Mouse (Mus musculus) spleen, adult 2 months (tissue): ENCODE results near the gene D430019H16Rik.

Experiments
- CTCF ChIP-seq: fragments of 200-500 bp; IDR thresholded peaks from 2 replicates; pipeline ENCODE4 v1.5.1; 2011; ENCODE audit warnings: mild to moderate bottlenecking, inconsistent platforms; ENCODE audit not compliant: insufficient read depth, insufficient read length, insufficient replicate concordance; ENCODE audit errors: extremely low read depth
- POLR2A ChIP-seq: fragments of 200-500 bp; IDR thresholded peaks from 2 replicates; pipeline ENCODE4 v1.6.1; 2011; ENCODE audit warnings: low read depth, low read length, inconsistent platforms

DNA sequence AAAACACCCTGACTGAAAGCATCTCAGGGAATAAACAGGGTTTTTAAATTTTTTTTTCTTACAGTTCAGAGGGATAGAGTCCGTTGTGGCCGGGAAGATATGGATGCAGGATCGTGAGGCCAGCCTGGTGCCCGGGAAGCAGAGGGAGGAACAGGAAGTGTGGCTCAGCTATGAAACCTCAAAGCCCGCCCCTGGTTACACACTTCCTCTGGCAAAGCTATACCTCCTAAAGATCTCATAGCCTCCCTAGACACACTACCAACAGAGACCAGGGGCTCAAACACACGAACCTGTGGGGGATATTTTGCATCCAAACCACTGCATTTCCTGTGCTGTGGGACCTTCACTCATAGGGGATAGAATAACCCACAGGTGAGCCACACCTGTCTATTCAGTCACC lies 7.9 kb upstream of the D430019H16Rik start:
- TF ChIP-seq CTCF, result no peak
- no peak for TF ChIP-seq POLR2A
